Mouse (Mus musculus) T-helper 17 cell (primary cell): ENCODE results near the gene Fam69a.

Source experiments
- in situ Hi-C, 2 experiments: fragments of 300-600 bp; cut with MboI, MseI; formaldehyde crosslinking; loops; 1 replicate in 1 of 2; 2 replicates in 1 of 2; pipeline ENCODE4 v1.15.1; 2025; ENCODE audit warnings: high pct_unique_total_duplicates in 2 of 2

The Fam69a gene

DNA sequence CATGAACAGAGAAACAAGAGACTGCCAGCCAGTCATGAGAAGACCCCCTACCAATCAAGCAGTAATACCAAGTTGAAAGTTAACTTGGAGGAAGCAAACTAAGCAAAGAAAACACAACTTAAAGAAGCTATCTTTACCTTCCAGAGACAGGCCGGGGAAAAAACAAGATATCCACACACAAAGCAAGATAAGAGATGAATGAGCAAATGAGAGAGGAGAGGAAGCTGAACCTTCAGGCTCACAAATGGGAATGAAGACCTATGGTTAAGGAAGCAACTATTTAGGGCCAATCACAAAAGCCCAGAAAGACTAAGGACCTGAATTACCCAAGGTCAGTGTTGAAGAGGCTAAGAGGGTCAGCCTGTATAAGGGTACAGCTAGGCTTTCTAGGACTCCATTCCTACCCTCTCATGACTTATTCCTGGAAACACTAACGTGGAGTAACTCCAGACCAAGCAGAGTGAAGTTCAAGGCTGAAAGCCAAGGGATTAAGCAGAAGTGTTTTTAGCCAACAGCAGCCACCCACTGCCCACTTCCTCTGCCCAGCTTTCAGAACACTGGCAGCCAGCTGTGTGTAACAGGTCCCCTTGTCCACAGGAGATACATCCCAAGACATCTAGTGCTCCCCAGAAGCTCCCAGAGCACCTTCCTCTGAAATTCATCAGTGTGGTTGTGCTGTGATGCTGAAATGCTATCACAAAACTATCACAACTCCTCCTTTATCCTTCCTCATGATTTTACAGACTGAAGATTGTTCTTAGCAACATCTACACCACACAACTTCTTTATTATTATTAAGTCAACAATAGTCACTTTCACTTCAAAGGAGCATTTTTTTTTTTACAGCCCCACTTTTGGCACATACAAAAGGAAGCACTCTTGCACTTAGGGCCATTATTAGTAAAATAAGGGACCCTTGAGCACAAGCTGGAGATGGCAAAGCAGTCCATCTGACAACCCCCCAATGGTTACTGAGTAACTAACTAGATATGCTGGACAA is 120.5 kb downstream of the Fam69a start:
- in situ Hi-C loops = loop anchor here in 1 of 2 experiments (25.0 kb wide), 1 partner anchor 1429 kb away; no protein-coding TSS in a partner anchor

DNA sequence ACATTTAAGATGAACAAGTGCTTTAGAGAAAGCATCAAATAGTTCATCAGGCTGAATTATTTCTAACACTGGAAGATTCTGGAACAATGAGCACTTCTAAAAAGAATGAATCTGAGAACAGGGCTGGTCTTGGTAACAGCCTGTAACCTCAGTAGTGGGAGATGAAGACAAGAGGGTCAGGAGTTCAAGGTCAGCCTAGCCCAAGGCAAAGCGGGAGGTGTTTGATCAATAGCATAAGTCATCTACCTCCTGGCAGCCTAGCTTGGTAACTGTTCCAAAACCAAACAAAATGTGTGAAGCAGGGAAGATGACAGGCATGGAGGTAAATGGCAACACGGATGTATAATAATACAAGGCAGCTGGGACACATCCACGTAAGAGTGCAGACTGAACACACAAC is 122.9 kb downstream of the Fam69a start:
- in situ Hi-C loops = loop anchor here (5.0 to 25.0 kb wide), 3 partner anchors 82 to 1427 kb away; no protein-coding TSS in a partner anchor

DNA sequence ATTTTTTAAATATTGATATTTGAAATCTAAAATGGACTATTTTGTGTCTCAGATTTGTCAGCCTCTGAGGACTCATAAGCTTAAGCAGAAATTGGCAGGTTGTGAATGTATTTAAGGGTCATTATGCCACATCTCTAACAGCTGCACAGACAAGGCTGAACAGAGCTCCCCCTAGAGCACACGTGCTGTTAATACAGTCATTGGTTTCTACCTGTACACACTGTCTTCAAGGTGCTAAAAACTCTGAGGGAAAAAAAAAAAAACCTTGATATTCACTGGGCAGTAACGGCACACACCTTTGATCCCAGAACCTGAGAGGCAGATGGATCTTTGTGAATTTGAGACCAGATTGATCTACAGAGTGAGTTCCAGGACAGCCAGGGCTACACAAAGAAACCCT is 127.9 kb downstream of the Fam69a start:
- in situ Hi-C loops = loop anchor here in 1 of 2 experiments (25.0 kb wide), 1 partner anchor 1422 kb away; no protein-coding TSS in a partner anchor
